Mouse (Mus musculus) CH12.LX (cell line): ENCODE measurements around the gene Matn4.

Experiments
- CTCF ChIP-seq, 2 experiments: IDR thresholded peaks in 1 of 2; conservative IDR thresholded peaks in 1 of 2; 2 replicates each; pipeline ENCODE4 v1.5.1; 2011 to 2012; ENCODE audit warnings: low read depth in 2 of 2, low read length in 2 of 2, improper control_type of control experiment in 1 of 2, inconsistent platforms in 1 of 2, mild to moderate bottlenecking in 1 of 2, moderate library complexity in 1 of 2
- ELF1 ChIP-seq: IDR thresholded peaks from 2 replicates; pipeline ENCODE4 v1.6.1; 2014; ENCODE audit warnings: low read depth, mild to moderate bottlenecking, inconsistent platforms, low read length, improper control_type of control experiment
- EP300 ChIP-seq: IDR thresholded peaks from 2 replicates; pipeline ENCODE4 v1.6.1; 2011; ENCODE audit warnings: low read length, improper control_type of control experiment
- ETS1 ChIP-seq: conservative IDR thresholded peaks from 2 replicates; pipeline ENCODE4 v1.6.1; 2012; ENCODE audit warnings: low read depth, mild to moderate bottlenecking, inconsistent platforms, low read length, improper control_type of control experiment, moderate library complexity
- JUND ChIP-seq: conservative IDR thresholded peaks from 2 replicates; pipeline ENCODE4 v1.6.1; 2011; ENCODE audit warnings: low read depth, low read length, improper control_type of control experiment
- POLR2A ChIP-seq: IDR thresholded peaks from 2 replicates; pipeline ENCODE4 v1.6.1; 2011; ENCODE audit warnings: low read depth, mild to moderate bottlenecking, improper control_type of control experiment, low read length
- POLR2AphosphoS2 ChIP-seq: IDR thresholded peaks from 2 replicates; pipeline ENCODE4 v1.6.1; 2011; ENCODE audit warnings: low read depth, low read length, improper control_type of control experiment
- RAD21 ChIP-seq: IDR thresholded peaks from 2 replicates; pipeline ENCODE4 v1.6.1; 2011; ENCODE audit warnings: low read depth, mild to moderate bottlenecking, low read length, improper control_type of control experiment, moderate library complexity
- TBP ChIP-seq: conservative IDR thresholded peaks from 2 replicates; pipeline ENCODE4 v1.6.1; 2011; ENCODE audit warnings: low read depth, low read length, improper control_type of control experiment
- USF1 ChIP-seq: IDR thresholded peaks from 2 replicates; pipeline ENCODE4 v1.6.1; 2014; ENCODE audit warnings: low read depth, mild to moderate bottlenecking, inconsistent platforms, low read length, improper control_type of control experiment
- ZKSCAN1 ChIP-seq: IDR thresholded peaks from 2 replicates; pipeline ENCODE4 v1.6.1; 2012; ENCODE audit warnings: low read depth, inconsistent platforms, low read length, improper control_type of control experiment, borderline replicate concordance
- ZNF384 ChIP-seq: IDR thresholded peaks from 2 replicates; pipeline ENCODE4 v1.6.1; 2012; ENCODE audit warnings: low read depth, low read length, improper control_type of control experiment, inconsistent platforms

GRCm38 (mm10) chr2:164430697-164431096, 25.7 kb upstream of the Matn4 start:
- TF ChIP-seq POLR2AphosphoS2 (no peak), POLR2A (no peak), USF1 (no peak), ELF1 (no peak), JUND (no peak), CTCF (conservative IDR thresholded peaks at IDR 0.05 in 1 of 2, IDR thresholded peaks at IDR 0.05 in 1 of 2; ENCODE audit: low read depth in 2 of 2, low read length in 2 of 2) (no peak), EP300 (no peak), ZKSCAN1 (no peak), RAD21 (no peak), TBP (no peak), ZNF384 (no peak), ETS1 (no peak)
